Mouse (Mus musculus) kidney, adult 18-20 months (tissue): ENCODE data around the gene Prkcd.

Experiments
- DNase-seq: peaks from one replicate; pipeline ENCODE4 v3.0.0; 2021

The Prkcd gene

DNA sequence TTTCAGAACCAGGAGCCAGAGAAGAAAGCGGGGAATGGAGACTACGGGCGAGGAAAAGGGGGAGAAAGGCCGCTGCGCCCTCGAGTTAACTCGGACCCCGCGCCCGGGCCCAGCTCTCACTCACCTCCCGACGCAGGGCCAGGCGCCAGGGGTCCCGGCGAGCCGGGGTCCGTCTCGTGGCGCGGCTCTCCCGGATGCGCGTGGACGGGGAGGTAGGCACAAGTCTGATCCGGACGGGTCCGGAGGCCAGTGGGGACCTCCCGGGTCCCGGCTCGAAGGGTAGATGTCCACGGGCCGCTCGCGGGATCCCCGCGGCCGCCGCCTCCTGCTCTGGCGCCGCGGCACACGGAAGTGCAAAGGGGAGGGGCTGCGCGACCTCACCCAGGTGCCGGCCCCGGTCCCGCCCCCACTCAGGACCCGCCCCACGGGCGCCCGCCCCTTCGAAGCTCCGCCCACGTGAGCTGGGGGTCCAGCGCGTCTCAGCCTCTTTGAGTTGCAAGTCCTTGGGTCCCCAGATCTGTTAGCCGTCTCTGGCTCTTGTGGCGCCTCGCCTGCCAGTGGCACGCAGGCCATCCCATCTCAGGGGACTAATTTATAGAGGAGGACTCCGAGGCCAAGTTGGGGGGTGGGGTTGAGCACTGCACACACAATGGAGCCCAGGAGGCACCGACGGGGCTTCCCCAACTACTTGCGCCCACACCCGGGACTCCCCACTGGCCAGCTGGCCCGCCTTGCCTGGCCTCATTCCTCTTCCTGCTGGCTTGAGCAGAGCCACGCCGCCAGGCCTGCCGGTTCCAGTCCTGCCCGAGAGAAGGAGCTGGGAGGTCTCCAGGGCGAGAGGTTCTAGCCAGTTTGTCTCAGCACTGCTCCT is at the start of gene Prkcd:
Prkcd (minus strand) TSS at position 355 of the 871 bp plus-strand sequence.
- DNase-seq, result peak; percentile 86

DNA sequence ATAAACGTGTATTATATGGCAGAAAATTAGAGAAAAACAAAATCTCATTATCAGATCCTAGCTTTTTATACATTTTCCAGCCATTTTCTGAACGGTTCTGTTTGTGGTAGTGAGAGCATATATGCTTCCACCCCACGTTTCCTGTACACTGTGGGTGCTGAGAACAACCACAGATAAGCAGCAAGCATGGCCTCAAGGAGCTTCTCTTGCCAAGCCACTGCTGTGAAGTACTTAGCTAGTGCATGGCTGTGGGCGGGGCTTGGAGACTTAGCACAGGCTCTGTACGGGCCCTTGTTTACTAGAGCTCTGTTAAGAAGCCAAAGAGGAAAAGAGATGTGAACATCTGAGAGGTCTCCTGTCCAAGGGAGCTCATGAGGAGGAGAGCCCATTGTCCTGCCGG is 48.9 kb upstream of the Prkcd start:
- no peak for DNase-seq

DNA sequence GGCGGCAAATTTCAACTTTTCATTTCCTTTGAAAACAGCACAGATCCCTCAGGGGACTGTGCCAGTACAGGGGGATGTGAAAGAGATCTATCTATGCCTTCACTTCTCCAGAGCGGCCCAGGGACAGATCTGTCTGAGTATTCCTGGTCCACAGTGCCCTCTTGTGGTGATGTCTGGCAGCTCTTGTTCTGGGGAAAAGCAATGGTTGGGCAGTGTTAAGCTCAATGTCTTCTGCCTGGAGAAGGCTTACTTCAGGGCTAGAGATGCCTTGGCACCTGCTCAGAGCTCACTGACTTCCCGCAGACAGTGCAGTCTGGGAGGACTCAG is 45.9 kb upstream of the Prkcd start:
- DNase-seq, result peak; percentile 89

DNA sequence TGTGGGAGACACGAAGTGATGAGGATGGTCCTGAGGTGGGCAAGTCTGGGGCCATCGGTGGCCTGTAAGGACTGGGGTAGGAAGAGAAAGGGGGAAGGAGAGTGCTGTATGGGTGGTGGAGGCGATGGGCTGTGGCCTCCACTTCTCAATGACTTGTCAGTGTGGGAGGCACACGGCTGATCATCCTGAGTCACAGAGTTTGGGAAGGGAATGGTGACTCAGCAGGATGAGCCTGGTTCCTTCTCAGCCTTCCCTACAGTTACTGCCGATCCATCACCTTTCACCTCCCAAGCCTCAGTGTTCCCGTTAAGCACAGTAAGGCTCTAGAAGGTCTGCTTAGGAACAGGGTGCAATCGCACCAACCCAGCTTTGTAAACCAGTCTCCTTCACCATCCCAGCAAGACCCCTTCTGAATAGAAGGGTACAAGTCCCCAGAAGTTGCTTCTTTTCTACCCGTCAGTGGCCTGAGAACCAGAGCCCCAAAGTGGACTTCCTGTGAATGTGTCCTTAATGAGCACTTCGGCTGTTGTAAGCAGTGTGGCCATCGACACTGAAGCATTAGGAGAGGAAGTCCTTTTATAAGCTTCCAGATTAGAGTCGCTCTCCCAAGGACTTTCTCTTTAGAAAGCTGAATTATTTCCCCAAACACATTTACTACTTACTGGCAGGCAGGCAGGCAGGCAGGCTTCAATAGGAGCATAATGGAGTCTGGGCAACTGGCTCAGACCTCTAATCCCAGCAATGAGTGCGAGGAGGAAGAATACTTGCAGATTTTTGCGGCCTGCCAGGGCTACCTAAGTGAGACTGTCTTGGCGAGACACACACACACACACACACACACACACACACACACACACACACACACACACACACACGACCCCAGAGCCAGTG is 45.3 kb upstream of the Prkcd start:
- DNase-seq, result no peak

DNA sequence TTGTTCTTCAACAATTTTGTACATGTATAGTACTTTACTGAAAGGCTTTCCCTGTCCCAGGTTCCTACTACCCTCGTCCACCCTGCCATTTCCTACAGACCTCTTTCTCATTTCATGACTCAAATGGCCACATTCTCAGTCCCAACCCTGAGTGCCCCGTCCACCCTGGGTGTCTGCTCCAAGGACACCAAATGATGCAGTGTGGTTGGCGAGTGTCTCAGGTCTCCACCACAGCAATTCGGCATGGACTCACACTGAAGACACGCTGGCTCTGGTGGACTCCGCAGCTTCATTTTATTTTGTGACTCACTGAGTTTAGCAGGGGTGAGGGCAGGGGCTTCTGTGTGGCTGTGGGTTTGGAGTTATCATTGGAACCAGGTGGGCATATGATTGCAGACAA is 44.2 kb upstream of the Prkcd start:
- no peak for DNase-seq

DNA sequence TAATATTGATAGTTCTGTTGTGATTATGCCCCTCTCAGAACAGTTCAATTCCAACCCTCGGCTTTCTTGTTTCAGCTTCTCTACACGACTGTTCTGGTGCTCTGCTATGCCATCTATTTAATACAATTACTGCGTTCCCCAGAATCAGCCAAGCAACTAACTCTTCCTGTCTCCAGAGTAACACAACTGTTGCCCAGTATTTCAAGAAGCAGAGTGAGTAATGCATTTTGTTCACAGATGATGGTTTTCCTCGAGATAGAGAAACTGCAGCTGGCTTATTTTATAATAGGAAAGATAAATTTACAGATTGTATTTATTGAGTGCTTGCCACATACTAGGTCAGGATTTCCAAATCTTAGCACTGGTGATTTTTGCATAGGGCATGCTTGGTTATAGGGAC is 40.6 kb upstream of the Prkcd start:
- no peak for DNase-seq

DNA sequence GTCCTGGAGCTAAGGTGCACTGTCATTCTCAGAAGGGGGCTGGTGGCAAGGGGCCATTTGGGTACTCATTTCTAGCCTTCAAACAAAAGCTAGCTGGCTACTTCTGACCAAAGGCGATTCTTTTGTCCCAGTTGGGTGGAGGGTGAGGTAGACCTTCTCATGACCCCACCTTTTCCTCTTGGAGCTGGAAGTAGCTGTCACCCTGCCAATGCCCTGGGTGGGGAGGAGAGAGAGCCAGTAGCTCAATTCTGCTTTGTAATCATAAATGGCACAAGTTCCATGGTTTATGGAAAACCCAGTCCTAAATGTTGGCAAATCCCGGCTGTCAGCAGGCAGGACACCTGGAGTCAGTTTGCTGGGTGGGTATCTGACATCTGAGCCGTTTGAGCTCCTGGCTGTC is 40.1 kb upstream of the Prkcd start:
- peak; percentile 27 for DNase-seq

DNA sequence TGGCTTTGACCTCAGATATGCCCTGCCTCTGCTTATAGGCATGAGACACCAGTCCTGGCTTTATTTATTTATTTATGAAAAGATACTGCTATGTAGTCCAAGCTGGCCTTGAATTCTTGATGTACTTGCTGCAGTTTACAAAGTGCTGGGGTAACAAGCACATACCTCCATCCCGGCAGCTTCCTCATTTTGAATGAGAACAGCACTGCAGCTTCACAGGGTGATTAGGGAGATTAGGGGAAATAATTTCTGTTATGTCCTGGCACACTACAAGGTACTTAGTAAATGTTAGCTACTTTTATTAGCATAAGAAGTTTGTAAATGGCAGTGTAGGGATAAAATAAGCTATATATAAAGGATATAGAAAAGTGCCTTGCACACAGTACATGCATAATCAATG is 29.5 kb upstream of the Prkcd start:
- no peak for DNase-seq

DNA sequence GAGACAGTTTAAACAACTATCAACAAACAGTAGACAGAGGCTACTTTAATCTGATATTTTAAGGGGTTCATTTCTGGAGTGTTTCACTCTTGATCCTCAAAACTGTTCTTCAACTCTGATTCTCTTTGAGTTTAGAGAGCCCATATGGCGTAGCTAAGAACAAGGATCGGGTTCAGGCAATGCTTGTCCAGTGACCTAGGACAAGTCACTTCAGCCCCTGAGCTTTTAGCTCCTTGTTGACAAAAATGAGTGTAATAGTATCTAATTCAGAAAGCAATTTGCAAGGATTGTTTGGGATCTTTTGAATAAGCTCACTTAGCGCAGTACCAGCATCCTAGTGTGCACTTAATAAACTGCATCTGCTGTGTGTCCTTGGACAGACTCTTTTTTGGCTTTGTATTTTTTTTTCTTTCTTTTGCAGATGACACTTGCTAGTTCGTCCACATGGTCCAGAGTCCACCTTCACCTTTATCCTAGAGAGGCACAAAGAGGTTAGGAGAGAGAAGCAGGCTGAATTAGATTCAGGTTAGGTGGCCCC is 28.8 kb upstream of the Prkcd start:
- no peak for DNase-seq

DNA sequence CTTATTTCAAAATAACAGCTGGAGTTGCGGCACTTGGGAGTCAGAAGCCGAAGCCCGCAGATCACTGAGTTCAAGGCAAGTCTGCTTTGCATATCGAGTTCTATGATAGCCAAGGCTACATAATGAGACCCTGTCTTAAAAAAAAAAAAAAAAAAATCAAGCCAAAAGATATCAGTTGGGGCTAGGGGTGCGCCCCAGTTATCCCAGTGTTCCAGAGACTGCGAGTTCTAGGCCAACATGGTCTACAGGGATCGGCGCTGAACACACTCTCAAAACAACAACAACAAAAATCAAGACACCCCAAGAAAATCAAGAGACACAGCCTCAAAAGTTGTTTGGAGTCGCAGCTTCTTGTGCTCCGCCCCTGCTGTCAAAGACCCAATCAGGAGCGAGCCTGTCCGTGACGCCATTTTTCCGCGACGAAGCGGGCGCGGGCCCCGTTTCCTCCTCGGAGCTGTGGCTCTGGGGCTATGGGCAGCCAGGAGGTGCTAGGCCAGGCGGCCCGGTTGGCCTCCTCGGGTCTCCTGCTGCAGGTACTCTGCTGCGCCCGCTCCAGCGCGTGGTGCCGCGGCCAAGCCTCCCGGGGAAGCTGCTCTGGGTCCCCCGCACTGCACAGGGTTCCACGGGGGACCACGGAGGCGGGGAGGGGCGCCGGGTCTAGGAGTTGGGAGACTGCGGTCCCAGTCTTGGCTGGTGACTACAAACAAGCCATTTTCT is 28.1 kb upstream of the Prkcd start, which contains the start of gene Rft1:
Rft1 (plus strand) TSS at position 418 of the 717 bp plus-strand sequence.
- DNase-seq, result peak; percentile 99

DNA sequence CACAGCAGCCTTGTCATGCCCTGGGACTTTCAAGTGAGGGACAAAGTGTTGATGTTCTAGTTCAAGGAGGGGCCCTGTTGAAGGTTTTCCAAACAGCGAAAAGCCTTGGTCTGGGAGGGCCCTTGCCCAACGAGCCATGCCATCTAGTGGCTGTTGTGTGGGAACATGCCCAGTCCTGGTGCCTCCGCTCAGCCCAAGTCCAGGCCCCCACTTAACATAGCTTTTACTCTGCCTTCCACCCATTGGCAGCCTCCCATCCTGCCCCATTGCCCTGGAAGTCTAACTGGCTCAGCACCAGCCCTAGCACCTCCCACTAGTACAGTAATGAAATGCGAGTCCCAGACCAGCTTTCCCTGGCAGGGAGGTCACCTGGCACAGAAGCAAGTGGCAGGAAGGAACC is 25.0 kb upstream of the Prkcd start:
- peak; percentile 90 for DNase-seq

DNA sequence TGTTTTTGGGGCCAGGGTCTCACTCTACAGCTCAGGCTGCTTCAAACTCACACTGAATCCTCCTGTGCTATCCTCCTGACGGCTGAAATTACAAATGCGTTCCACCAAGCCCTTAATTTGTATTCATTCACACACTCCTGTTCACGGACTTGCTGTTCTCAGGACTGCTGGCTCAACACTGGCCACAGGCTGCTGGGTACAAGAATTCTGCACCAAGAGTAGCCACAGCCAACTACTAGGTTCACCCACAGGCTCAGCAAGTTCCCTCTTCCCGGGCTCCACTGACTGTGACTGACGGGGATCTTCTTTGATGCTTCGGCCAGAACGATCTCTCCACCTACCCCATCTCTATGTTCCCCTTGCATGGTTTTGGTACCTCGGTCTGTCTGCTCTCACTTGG is 23.7 kb upstream of the Prkcd start:
- no peak for DNase-seq

DNA sequence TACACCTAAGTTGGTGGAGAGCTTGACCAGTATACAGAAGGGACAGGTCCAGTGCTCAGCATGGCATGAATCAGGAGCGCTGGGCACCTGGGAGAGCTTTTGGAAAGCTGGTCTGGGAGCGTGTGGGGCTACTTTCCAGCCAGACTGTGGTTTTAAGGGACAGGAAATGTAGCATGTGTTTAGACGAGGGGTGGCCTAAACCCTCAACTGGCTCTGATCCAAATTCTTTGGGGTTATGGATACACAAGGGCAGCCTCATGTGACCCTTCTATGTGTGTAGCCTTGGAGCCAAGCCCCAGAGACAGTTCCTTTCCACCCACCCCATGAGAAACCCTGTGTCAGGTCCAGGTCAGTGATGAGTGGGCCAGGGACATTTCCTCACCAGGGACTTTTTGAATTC is 22.5 kb upstream of the Prkcd start:
- DNase-seq, result peak; percentile 17

DNA sequence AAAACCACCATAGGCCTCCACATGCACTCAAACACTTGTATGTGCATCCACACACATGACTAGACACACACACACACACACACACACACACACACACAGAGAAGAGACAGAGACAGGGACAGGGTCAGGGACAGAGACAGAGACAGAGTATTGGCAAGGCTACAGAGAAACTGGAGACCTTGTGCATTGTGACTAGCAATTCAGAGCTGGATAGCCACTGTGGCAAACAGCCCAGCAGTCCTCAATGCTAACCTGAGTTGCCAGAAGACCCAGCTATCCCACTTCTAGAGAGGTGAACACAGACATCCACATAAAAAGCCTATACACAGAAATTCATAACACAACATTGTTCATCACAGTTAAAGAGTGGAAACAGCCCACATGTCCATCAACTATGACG is 20.5 kb upstream of the Prkcd start:
- DNase-seq, result no peak

DNA sequence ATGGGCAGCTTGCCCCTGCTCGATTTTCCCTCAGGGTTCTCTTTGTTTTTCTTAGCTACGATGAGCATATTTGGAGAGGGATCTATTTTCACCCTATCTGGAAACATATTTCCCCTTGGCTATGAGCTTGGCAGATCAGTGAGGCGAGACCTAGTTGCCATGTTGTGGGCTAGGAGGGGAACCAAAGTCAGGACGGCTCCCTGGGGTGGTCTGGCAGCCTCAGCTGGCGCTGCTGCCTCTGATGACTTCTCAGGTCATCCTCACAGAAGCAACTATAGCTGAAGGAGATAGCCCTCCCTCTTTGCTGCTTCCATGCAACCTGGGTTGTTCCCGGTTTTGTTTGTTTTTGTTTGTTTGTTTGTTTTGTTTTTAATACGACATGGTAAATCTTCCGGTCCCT is 19.1 kb upstream of the Prkcd start:
- peak; percentile 1 for DNase-seq

DNA sequence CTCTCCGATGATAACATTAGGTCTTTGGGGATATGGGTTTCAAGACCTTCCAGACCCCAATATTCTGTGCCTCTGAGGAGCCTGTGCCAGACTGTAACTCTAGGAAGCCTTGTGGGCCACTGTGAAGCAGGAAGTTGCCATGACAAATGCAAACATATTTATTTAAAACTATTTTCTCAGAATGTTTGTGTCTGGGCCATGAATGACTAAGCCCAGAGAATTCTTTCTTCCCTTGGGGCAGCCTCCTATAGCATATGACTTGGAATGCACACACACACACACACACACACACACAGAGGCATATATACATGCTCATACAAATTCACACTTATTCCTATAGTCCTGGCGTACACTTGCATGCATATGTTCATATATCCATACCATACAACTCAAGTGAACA is 18.0 kb upstream of the Prkcd start:
- peak; percentile 1 for DNase-seq

DNA sequence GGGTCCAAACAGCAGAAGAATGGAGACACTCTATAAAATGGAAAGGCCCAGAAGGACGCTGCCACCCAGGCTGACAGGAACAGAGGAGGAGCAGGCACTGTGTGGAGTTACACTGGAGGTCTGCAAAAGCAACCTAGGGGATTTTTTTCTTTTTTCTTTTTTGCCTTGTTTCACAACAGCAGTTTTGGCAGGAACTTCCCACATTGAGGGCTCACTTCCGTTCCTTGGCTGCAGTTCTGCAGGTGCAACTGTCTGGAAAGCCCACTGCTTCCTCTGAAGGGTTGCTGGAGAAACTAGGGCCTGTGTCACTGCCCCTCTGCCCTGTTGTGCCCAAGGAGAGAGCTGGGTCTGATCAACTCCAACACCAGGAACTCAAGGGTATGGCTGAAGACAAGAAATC is 15.7 kb upstream of the Prkcd start:
- DNase-seq, result peak; percentile 1

DNA sequence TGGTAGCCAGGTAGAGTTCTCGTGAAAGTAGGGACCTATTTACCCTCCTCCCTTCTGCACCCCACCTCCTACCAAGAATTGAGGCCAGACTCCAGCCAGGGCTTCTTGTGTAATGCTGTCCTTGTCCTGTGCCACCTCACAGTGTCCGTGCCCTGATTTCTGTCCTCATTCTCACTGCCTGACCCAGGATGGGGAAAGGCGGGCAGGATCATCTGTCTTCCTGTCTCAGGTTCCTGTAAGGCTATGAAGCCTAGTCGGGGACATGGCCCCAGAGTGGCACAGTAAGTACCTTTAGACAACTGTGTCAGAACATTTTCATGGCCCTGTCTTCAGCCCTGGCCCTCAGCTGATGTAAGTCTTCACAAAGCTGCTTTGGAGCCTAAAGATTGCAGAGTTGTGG is 12.7 kb upstream of the Prkcd start:
- no peak for DNase-seq

DNA sequence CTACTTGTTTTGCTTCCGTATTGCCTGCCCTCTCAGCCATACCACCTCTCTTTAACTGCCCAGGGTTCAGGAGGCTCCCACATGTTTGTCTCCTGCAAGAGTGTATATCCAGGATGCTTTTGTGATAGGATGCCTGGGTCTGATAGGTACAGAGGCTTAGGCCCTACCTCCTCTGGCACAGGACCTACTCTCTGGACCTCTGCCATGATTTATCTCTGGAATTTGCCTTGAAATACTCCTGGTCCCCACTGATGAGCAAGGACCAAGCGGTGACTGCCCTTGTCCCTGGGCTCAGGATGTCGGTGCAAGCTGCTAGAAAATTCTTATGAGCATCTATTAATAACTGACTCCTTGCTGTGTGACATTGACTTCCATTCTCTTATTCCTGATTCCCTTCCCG is 12.0 kb upstream of the Prkcd start:
- peak; percentile 45 for DNase-seq

DNA sequence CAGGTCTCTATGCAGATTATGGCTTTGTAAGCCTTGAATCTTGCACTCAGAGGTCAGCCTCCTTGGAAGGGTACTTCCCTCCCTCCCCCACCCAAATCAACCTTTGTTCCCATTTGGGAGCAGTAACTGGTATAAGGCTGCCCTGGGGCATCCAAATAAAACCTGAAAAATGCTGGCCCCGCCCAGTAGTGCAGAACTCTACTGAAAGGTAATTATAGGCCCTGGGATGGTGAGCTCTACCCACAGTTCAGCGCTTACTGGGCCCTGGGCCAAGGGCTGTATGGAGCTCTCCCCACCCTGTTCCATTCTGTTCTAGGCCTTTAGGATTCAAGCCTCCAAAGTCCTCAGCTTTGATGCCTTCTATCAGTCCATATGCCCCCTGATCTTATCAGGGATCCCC is 11.1 kb upstream of the Prkcd start:
- peak; percentile 76 for DNase-seq

DNA sequence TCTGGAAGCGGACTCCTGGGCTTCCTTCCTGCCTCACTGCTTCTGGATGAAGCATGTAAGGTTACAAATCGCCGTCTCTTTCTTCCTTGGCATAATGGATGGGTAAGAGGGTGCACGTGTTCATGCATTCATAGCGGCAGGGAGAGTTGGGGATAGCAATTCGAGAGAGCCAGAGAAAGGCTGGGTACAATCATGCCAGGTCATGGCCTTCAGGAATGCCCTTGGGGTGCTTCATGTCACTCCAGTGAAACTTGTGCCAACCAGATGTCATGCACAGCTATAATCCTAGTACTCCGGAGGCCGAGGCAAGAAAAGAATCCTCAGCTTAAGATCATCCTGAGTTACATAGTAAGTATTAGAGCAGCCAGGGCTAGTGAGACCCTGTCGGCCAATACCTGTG is 10.5 kb upstream of the Prkcd start:
- DNase-seq, result peak; percentile 19

DNA sequence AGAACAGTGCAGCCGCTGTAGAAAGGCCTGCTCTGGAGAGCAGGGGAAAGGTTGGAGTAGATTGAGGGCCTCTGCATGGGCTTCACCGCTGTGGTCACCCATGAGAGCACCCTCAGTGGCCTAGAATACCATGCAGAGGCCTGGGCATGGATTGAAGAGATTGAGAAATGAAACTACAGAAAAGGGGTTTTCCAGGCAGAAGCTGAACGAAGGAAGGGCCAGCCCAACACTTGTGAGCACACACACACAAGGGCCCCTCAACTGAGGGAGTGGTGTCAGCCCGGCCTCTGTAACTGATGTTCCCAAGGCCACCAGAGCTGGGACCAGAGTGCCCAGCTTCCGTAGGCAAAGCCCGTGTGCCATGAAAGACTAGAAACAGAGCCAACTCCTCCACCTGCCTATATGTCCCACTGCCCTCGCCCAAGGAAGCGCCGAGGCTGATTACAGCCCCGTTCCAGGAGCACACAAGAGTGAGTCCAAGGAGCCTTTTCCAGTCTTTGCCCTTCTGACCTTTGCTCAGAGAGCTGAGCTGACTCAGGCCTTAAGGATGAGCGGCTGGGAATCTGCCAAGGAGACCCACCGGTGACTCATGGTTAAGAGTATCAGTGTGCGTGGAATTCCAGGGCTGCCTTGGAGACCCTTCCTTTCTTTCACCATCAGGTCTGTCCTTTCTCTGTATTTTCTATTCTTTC is 9.4 kb upstream of the Prkcd start:
- peak; percentile 81 for DNase-seq

DNA sequence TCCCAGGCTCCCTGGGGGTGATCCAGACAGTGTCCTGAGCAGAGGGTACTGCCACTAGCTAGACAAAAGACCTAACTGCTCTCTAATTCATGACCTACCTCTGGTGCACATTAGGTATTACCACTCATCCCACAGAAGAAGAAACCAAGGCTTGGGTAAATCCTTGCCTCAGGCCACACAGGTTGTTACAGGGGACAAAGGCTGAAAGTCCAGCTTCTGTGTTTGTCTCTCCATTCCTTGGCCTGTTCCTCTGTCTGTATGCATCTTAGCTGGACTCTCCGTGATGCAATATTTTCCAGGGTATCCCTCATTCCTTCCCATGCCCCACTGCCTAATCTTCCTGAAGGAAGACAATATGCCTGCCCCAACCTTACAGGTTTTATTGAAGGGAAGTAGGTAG is 8.4 kb upstream of the Prkcd start:
- no peak for DNase-seq
